Mouse (Mus musculus) spleen, adult 2 months (tissue): ENCODE measurements around the gene Pdc. TPM values are rescaled to one million over a fixed set of nuclear protein-coding genes. Genes with fewer than 3 reads are reported as not detected.
"Not testable (repeated sequence)": the region's sequence is repeated elsewhere in the genome, so short reads cannot be mapped to it uniquely, and the experiment has no call there.

ENCODE experiments used
- DNase-seq, 2 experiments: peaks; one replicate each; pipeline versions ENCODE4 v3.0.0 to v3.0.0-alpha.2; 2012 to 2021; ENCODE audit warnings: low spot score in 2 of 2, low read depth in 1 of 2
- H3K27ac ChIP-seq: fragments of 200-500 bp; 2 replicates; pipeline ENCODE4 v1.5.1; 2012; ENCODE audit warnings: low read length, inconsistent platforms; ENCODE audit not compliant: insufficient read depth
- H3K27me3 ChIP-seq: fragments of 200-500 bp; 2 replicates; pipeline ENCODE4 v1.6.1; 2012; ENCODE audit warnings: mild to moderate bottlenecking, moderate library complexity, low read length, inconsistent platforms; ENCODE audit not compliant: control insufficient read depth, insufficient read depth
- H3K36me3 ChIP-seq: fragments of 200-500 bp; 2 replicates; pipeline ENCODE4 v1.6.1; 2012; ENCODE audit warnings: mild to moderate bottlenecking, low read length, inconsistent platforms; ENCODE audit not compliant: control insufficient read depth, insufficient read depth
- H3K4me1 ChIP-seq: fragments of 200-500 bp; 2 replicates; pipeline ENCODE4 v1.6.1; 2011; ENCODE audit warnings: inconsistent platforms; ENCODE audit not compliant: control insufficient read depth, insufficient read depth, insufficient read length
- H3K4me3 ChIP-seq: fragments of 200-500 bp; 2 replicates; pipeline ENCODE4 v1.5.1; 2011; ENCODE audit warnings: mild to moderate bottlenecking, inconsistent platforms; ENCODE audit not compliant: insufficient read depth, insufficient read length; ENCODE audit errors: extremely low read depth
- CTCF ChIP-seq: fragments of 200-500 bp; IDR thresholded peaks from 2 replicates; pipeline ENCODE4 v1.5.1; 2011; ENCODE audit warnings: mild to moderate bottlenecking, inconsistent platforms; ENCODE audit not compliant: insufficient read depth, insufficient read length, insufficient replicate concordance; ENCODE audit errors: extremely low read depth
- POLR2A ChIP-seq: fragments of 200-500 bp; IDR thresholded peaks from 2 replicates; pipeline ENCODE4 v1.6.1; 2011; ENCODE audit warnings: low read depth, low read length, inconsistent platforms
- WGBS: fragments of 180-500 bp; shearing (Covaris S2); methylation state at CpG from one replicate; pipeline ENCODE4 v1.1.7; 2018; 5-methylcytosine and 5-hydroxymethylcytosine counted together
- polyA plus RNA-seq: library from polyadenylated mRNA; depleted of rRNA; stranded (reverse); fragments of >200 nt; gene quantifications from 2 replicates; pipeline ENCODE4 v1.2.3, GENCODE M21; 2012; rRNA removed

Pdc gene
- not detected in 2 replicates for polyA plus RNA-seq

DNA sequence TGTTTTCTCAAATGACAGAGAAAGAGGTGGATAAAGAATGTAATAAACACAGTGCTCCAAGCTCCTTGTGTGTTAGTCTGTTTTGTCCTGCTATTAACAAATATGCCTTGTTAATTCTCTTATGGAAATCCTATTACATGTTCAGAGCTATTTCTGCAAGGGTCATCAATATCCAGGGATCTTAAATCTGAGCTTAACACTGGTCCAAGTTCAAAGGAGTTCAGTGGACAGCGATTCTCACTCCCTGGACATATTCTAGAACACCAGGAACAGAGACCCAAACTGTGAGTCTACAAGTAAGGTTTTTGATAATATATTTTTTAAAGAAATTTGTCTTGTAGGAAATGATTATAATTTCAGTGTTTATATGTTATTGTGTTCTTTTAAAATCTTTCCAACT lies at the start of gene Pdc:
Gene Pdc, plus strand, starts transcription at position 213 of the 400 bp plus-strand sequence.
- no peaks in the 10 kb centered on the region for H3K27me3 ChIP-seq
- no peak for DNase-seq
- no peak within 1 kb of the TSS for H3K4me3 ChIP-seq
- H3K27ac ChIP-seq, result no peak within 1 kb of the TSS
- H3K4me1 ChIP-seq, result no peaks in the 10 kb centered on the region
- H3K36me3 ChIP-seq, result no peaks in the 10 kb centered on the region
- no peak for TF ChIP-seq CTCF
- no peak for TF ChIP-seq POLR2A
- WGBS, result 83% methylated on average over 1 of the region's 1 CpGs

DNA sequence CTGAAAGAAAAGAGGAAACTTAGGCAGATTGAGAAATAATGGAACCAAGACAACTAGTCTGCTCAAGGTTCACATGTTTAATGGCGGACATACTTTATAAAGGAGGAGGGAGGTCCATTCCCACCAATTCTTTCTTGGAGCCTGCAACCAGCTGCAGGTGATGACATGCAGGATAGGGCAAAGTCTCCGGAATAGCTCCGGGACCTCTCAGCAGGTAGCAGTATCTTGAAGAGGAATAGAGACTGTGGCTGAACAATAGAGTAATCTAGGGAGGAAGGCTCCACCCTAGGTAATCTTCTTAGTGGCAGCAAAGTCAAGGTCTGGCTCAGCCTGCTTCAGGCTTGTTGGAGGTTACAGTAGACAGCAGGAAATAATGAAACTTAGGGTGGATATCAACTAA lies 25.2 kb upstream of the Pdc start:
- H3K27me3 ChIP-seq, H3K27ac ChIP-seq, H3K36me3 ChIP-seq, DNase-seq, H3K4me3 ChIP-seq, H3K4me1 ChIP-seq: not testable (repeated sequence)
- WGBS, result 84% methylated on average over 3 of the region's 3 CpGs

DNA sequence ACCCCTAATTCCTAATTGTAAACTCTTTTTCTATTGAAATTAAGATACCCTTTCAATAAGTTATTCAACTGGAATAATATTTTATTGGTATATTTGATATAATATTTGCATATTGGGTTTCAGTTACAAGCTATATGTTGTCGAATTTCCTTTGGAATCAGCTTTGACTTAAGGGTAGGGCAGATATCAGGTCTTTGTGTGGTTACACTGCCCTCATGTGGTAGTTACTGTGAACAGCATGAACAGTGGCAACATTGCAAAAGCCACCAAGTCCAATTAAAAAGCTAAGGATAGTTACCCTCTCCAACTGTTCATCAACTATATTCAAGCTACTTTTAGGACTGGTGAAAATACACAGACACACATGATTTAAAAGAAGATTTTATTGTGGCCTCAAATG lies 11.6 kb upstream of the Pdc start:
- no peaks in the 10 kb centered on the region for H3K36me3 ChIP-seq
- peak in 1 of 2 experiments; percentile 4 for DNase-seq
- H3K4me1 ChIP-seq, result no peaks in the 10 kb centered on the region
- no peaks in the 10 kb centered on the region for H3K27me3 ChIP-seq
- WGBS, result 46% methylated on average over 1 of the region's 1 CpGs
- no peak overlapping the region for H3K27ac ChIP-seq
- H3K4me3 ChIP-seq, result no peak overlapping the region
- TF ChIP-seq CTCF, result no peak
- no peak for TF ChIP-seq POLR2A

DNA sequence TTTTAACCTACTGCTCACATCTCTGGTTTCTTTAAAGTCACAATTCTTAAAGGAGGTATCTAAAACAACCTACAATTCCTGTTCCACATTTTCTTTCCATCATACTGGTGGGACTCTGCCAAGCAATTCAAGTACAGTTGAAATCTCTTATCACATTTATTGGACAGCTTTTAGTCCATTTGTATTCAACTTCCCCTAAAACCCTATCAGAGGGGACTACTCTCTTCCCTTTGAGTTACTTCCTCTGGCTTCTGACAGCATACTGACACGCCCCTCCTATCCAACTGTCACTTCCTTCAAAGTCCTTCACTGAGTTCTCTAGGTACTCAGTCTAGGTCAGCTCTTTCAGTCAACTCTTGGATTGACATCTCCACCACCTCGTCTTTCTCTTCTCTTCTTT lies 15.9 kb downstream of the Pdc start:
- 54% methylated on average over 2 of the region's 2 CpGs for WGBS
- H3K27ac ChIP-seq, result no peak overlapping the region

DNA sequence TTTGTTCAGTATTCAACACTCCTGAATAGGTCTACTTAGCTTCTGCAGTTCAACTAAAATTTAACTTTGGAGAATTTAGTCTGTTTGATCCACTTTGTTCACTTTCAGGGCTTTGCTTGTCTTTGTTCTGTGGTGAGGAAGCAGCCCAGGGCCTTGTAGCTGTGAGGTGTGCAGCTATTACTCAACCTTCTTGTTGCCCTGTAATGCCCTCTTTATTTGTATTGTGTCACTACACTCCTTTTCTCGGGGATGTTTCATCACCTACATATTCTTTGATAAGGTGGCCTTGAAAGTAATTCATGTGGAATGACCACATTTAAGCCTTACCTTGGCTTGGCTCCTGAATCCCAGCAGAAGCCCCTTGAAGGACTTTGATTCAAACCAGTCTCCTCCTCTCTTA lies 41.6 kb downstream of the Pdc start:
- no peak for DNase-seq
- WGBS, result 97% methylated on average over 1 of the region's 1 CpGs
- Histone ChIP-seq H3K4me3 (no peak overlapping the region), H3K27me3 (no peaks in the 10 kb centered on the region), H3K36me3 (peaks cover 5% of the 10 kb centered on the region), H3K4me1 (no peaks in the 10 kb centered on the region), H3K27ac (no peak overlapping the region)
- TF ChIP-seq CTCF (no peak), POLR2A (no peak)

More for the DNA sequence above, 15.9 kb downstream of the Pdc start:
- no peak for DNase-seq
- Histone ChIP-seq H3K4me1 (no peaks in the 10 kb centered on the region), H3K36me3 (no peaks in the 10 kb centered on the region), H3K27me3 (no peaks in the 10 kb centered on the region), H3K4me3 (no peak overlapping the region)
- TF ChIP-seq POLR2A (no peak), CTCF (no peak)

DNA sequence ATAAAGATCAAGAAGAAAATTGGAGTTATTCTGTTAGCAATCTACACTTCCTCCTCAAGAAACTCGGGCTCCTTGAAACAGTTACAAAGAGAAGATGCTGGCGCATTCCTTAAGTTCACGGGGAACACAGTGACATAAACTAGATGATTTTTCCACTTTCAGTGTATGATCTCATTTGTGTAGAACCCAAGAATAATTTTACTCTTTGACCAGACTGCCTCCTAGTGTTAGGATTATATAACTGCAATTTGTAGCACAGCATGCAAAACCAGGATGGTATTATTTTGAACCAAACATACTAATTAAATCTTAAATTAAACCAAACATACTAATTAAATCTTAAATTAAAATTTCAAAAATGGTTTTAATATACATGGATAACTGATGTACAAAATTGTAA lies 53.7 kb downstream of the Pdc start:
- TF ChIP-seq POLR2A (no peak), CTCF (no peak)
- DNase-seq, result no peak
- Histone ChIP-seq H3K27me3 (no peaks in the 10 kb centered on the region), H3K4me3 (no peak overlapping the region), H3K4me1 (no peaks in the 10 kb centered on the region), H3K36me3 (peaks cover 2% of the 10 kb centered on the region; the same call in 1 of the 2 replicates), H3K27ac (no peak overlapping the region)
- 78% methylated on average over 3 of the region's 3 CpGs for WGBS

DNA sequence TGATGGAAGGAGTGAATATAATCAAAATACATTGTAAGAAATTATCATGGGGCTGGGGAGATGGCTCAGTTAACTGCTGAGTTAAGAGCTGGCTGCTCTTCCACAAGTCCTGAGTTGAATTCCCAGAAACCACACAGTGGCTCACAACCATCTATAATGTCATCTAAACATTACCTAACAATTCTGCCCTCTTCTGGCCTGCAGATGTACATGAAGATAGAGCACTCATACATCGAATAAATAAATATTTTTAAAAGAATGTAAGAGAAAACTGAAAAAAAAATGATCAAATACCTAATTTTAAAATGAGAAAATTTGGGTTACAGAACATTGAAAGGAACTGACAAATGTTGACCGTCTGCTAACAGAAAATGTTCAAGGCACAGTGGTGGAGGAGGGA lies 55.0 kb downstream of the Pdc start:
- 89% methylated on average over 2 of the region's 2 CpGs for WGBS

More for the DNA sequence above, 55.0 kb downstream of the Pdc start:
- Histone ChIP-seq H3K4me1 (no peaks in the 10 kb centered on the region), H3K4me3 (no peak overlapping the region), H3K36me3 (peaks cover 2% of the 10 kb centered on the region; the same call in 1 of the 2 replicates), H3K27ac (no peak overlapping the region), H3K27me3 (no peaks in the 10 kb centered on the region)
- no peak for DNase-seq
- TF ChIP-seq CTCF, result no peak
- TF ChIP-seq POLR2A, result no peak

Other genes starting within 250 kb of the Pdc start
- gene Ptgs2, start 219.4 kb upstream of the Pdc start, polyA plus RNA-seq, result 0.02 and 0.06 TPM in 2 replicates
- 49.3 and 50.5 TPM in 2 replicates for gene Tpr, start 73.4 kb downstream of the Pdc start, polyA plus RNA-seq
- 1.6 and 2.3 TPM in 2 replicates for gene Odr4, start 73.7 kb downstream of the Pdc start, polyA plus RNA-seq
- gene Prg4, start 146.7 kb downstream of the Pdc start, polyA plus RNA-seq, result 0.21 and 0.82 TPM in 2 replicates